Mouse (Mus musculus): ENCODE results near the gene Gm20662.

The Gm20662 gene

GRCm38 (mm10) chr9:107996049-107996448, at the start of gene Gm20662:
Gene Gm20662 (plus strand): TSS chr9:107996349.
- no peak for DNase-seq (ENCODE audit: low read depth, low spot score)

GRCm38 (mm10) chr9:107947241-107948194, 48.6 kb upstream of the Gm20662 start:
- DNase-seq (ENCODE audit: low read depth, low spot score): no peak

GRCm38 (mm10) chr9:107949184-107949921, 46.8 kb upstream of the Gm20662 start:
- DNase-seq (ENCODE audit: low read depth, low spot score): no peak

GRCm38 (mm10) chr9:107949922-107950235, 46.3 kb upstream of the Gm20662 start, which contains the start of gene Traip:
Gene Traip (plus strand): TSS chr9:107950136.
- no peak for DNase-seq (ENCODE audit: low read depth, low spot score)

GRCm38 (mm10) chr9:107950460-107951355, 45.4 kb upstream of the Gm20662 start:
- peak; percentile 97 for DNase-seq (ENCODE audit: low read depth, low spot score)

- no peak for DNase-seq (ENCODE audit: low read depth, low spot score)
Measured at GRCm38 (mm10) chr9:107955613-107956289, 40.4 kb upstream of the Gm20662 start.

- DNase-seq (ENCODE audit: low read depth, low spot score): peak; percentile 87
Measured at GRCm38 (mm10) chr9:107957141-107957540, 39.0 kb upstream of the Gm20662 start.

GRCm38 (mm10) chr9:107959896-107960295, 36.3 kb upstream of the Gm20662 start:
- DNase-seq (ENCODE audit: low read depth, low spot score): no peak

- DNase-seq (ENCODE audit: low read depth, low spot score): peak; percentile 71
Measured at GRCm38 (mm10) chr9:107960928-107961327, 35.2 kb upstream of the Gm20662 start.

- peak; percentile 92 for DNase-seq (ENCODE audit: low read depth, low spot score)
Measured at GRCm38 (mm10) chr9:107961351-107961762, 34.8 kb upstream of the Gm20662 start.

- DNase-seq (ENCODE audit: low read depth, low spot score): peak; percentile 67
Measured at GRCm38 (mm10) chr9:107961881-107962280, 34.3 kb upstream of the Gm20662 start.

GRCm38 (mm10) chr9:107962916-107963315, 33.2 kb upstream of the Gm20662 start:
- no peak for DNase-seq (ENCODE audit: low read depth, low spot score)

- peak; percentile 87 for DNase-seq (ENCODE audit: low read depth, low spot score)
Measured at GRCm38 (mm10) chr9:107963700-107964099, 32.4 kb upstream of the Gm20662 start.

GRCm38 (mm10) chr9:107964681-107965080, 31.5 kb upstream of the Gm20662 start:
- DNase-seq (ENCODE audit: low read depth, low spot score): no peak

- no peak for DNase-seq (ENCODE audit: low read depth, low spot score)
Measured at GRCm38 (mm10) chr9:107966676-107967075, 29.5 kb upstream of the Gm20662 start.

GRCm38 (mm10) chr9:107967437-107967836, 28.7 kb upstream of the Gm20662 start:
- no peak for DNase-seq (ENCODE audit: low read depth, low spot score)

- DNase-seq (ENCODE audit: low read depth, low spot score): no peak
Measured at GRCm38 (mm10) chr9:107968531-107968930, 27.6 kb upstream of the Gm20662 start.

- no peak for DNase-seq (ENCODE audit: low read depth, low spot score)
Measured at GRCm38 (mm10) chr9:107970311-107970710, 25.8 kb upstream of the Gm20662 start.

GRCm38 (mm10) chr9:107971690-107972541, 24.2 kb upstream of the Gm20662 start:
- peak; percentile 91 for DNase-seq (ENCODE audit: low read depth, low spot score)
